Mouse (Mus musculus) brain, embryonic 14.5 days (tissue): ENCODE data around the gene Fmc1.

ENCODE experiments used
- CTCF ChIP-seq: fragments of 200-500 bp; IDR thresholded peaks from 2 replicates; pipeline ENCODE4 v1.5.1; 2012; ENCODE audit warnings: inconsistent platforms, mild to moderate bottlenecking, moderate library complexity, borderline replicate concordance; ENCODE audit not compliant: insufficient read depth, insufficient read length; ENCODE audit errors: extremely low read depth
- POLR2A ChIP-seq: fragments of 200-500 bp; IDR thresholded peaks from 2 replicates; pipeline ENCODE4 v1.6.1; 2012; ENCODE audit warnings: mild to moderate bottlenecking, inconsistent platforms, borderline replicate concordance; ENCODE audit not compliant: poor library complexity, insufficient read depth, insufficient read length, severe bottlenecking; ENCODE audit errors: extremely low read depth

- TF ChIP-seq POLR2A (no peak), CTCF (no peak)
Observed at GRCm38 (mm10) chr6:38512830-38513229, 20.5 kb upstream of the Fmc1 start.
